Mouse (Mus musculus) G1E-ER4 (cell line): ENCODE results near the gene Nck2. TPM values are rescaled to one million over a fixed set of nuclear protein-coding genes. Genes with fewer than 3 reads are reported as not detected.

Experiments used
- GATA1 ChIP-seq: IDR thresholded peaks from one replicate; pipeline ENCODE4 v1.8.0; 2012; ENCODE audit warnings: low read length, inconsistent platforms
- polyA plus RNA-seq: library from polyadenylated mRNA; stranded (reverse); fragments of >175 nt; gene quantifications from 2 replicates; pipeline ENCODE4 v1.2.3, GENCODE M21; 2012

The Nck2 gene
- polyA plus RNA-seq, 1 experiment = 55.2 TPM

DNA sequence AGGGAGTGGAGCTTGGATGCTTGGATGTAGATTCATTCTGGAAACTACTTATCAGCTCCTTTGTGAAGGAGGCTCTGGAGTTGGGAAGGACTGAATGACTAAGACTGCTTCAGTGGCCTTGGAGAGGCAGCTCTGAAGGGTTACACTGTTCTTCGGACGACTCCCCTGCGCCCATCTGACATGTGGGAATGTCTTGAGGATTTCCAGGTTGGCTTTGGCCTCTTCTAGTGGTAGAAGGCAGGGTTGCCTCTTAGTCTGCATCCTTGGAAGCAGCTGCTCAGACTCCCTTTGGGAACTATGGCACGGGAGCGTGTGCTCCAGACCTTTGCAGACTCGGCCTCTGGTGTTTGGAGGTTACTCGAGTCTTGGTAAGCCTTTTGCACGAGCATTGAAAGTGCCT is 10.4 kb downstream of the Nck2 start:
- no peak for TF ChIP-seq GATA1

DNA sequence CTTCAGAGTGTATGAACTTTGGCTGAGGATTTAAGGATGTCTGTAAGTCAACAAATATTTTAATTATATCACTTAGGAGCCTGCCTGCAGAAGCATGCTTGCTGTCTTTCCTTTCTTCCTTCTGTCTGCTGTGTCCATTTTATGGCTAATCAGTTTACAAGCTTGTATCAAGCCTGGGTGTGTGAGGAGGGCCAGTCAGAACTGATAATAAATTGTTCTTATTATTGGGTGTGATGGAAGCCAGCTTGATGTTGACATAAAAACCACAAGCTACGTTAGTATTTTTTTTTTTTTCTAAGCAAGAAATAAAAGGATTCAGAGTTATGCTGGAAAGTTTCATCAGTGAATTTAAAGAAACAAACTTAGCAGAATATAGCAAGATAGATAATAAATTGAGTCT is 10.8 kb downstream of the Nck2 start:
- no peak for TF ChIP-seq GATA1

DNA sequence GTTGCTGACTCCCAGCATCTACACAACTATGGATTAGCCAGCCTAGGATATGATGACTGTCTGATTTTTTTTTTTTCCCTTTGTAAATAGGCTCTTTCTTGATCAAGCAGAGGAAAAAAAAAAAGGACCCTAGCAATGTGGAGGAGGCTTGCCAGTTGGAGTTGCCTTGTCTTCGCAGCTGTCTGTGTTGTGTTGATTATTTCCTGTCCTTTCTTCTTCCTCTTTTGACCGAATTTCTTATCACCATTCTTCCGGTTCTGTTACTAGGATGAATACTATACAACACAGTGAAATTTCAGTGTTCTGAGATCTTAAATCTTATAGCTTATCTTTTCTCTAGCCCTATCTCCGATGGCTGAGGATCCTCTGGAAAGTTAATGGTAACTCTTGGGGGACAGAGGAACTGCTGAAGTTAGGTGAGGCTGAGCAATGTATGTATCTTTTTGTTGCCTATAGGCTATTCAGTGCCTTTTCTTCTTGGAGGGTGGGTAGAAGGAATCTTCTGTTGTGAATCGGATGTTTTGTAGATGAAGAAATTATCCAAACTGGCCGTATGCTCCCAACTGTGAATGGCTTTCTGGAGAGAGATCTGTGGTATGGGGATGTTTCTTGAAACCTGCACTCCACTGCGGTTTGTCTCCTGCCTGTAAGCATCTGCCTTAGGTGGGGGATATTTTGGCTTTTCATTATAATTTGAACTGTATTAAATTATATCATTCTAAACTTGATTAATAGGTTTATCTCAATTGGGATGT is 12.8 kb downstream of the Nck2 start:
- TF ChIP-seq GATA1 = peak; percentile 70

DNA sequence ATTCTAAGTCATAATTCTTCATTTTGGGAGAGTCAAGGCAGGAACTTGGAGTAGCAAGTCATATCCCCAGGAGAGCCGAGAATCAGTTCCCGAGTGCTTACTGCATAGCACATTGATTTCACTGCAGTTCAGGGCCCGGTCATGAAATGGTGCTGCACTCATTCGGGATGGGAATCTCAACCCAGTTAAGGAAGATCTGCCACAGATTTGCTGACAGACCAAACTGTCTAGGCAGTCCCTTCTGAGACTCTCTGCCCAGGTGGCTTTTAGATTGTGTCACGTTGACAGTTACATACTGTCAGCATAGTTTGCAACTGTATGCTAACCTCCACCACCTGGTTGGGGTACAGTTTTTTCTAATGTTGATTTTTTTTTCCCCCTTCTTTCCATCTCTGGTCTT is 16.1 kb downstream of the Nck2 start:
- no peak for TF ChIP-seq GATA1

DNA sequence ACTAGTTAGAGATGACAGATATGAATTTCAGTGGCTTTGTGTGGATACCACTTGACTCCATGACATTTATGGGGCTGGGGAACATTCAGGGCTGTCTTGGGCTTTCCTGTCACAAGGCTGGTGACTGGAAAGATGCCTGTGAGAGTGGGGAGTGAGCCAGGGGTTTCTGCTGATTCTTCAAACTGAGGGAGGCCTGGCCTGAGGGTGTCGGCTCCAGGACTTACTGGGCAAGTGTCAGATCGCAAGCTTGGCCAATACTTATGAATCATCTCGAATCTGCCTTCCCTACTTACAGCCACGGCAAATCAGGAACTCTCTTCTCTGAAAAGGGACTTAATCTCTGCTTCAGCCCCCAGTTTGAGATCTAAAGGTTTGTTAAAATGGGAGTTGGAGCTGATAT is 18.3 kb downstream of the Nck2 start:
- no peak for TF ChIP-seq GATA1

DNA sequence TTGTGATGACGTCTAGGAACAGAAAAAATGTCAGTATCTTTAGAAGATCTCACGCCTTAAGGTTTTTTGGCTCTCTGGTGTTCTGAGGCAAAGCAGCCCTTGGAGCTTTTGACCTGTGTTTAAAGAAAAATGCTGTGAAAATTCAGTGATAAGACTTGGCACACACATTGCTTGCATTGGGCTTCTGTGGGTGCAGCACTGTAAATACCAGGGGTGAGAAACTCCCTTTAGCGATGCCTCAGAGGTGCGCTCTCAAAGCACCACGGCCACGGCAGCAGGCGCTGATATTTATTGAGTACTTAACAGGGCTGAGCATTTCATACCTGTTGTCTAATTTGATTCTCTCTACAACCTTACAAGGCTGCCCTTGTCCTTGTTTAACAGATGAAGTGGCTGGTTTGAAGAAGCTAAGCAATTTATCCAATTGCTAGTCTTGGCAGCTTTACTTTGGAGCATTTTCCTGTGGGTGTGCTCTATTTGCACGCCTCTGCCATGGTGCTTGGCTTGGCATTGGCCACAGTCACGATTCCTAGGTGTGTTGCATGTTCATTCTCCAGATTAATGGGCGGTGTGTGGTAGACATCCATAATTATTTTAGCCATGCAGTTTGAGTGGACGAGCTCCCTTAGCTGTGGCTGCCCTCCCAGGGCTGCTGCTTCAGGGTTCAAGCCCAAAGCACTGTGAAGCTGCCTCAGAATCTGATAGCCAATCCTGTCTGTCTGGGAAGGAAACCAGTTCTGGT is 19.7 kb downstream of the Nck2 start:
- no peak for TF ChIP-seq GATA1

DNA sequence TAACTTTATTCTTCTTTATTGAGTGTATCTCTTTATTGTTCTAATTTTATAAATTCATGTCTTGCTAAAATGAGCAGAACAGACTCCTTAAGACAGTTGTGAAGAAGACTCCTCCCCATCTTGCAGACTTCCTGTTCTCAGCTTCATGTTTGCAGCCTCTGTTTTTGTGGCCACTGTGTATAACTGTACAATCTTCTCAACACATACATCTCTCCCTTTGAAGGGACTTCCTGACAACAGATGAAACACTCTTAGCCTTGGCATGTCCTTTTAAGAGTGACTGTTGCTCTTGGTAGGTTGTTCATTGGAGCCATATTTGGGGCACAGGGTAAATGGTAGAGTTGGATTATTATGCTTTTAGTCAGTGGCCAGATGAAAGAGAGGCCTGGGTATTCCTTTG is 20.6 kb downstream of the Nck2 start:
- TF ChIP-seq GATA1 = no peak

DNA sequence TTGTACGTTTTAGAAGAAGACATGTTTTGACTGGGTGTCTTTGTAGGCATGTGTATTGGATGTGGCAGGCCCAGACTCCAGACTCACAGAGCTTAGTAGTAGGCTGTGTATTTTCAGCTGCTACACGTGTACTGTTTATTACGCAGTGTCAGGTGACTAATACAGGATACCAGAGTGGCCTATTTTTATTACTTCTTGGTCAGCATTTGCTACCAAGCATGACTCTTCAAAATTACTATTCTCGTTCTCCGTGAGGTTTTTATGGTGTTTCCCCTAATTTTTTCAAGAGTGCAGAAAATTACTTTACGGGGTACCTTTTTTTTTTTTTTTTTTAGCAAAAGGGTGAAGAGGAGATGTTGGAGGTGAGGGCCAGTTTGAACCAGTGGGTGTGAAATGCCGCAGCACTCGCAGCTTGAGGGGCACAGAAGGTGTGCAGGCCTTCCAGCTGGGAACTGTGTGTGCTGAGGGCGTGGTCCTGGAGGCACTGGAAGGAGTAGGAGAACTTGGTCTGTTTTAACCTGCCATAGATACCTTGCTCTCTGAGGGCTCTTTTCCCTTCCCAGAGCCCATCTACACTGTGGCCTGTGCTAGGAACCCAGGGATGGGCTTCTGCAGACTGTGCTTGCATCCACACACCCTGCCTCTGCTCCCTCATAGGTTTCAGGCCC is 21.7 kb downstream of the Nck2 start:
- TF ChIP-seq GATA1 = no peak

DNA sequence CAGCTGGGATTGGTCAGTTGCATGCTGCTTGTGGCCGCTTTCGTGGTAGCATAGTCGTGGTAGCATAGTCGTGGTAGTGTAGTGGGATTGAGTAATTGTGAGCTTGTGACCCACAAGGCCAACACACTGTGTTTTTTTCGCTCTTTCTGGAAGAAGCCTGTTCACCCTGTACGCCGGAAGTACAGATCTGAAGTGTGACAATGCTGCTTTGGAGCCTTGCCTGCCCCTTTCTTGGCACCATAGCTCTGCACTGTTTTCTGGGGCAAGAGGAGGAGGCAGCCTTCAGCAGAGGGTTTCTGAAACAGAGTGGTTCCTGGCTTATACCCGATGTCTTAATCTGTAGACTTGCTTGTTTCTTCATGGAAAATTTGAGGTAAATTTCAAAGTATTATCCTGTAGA is 23.3 kb downstream of the Nck2 start:
- no peak for TF ChIP-seq GATA1

DNA sequence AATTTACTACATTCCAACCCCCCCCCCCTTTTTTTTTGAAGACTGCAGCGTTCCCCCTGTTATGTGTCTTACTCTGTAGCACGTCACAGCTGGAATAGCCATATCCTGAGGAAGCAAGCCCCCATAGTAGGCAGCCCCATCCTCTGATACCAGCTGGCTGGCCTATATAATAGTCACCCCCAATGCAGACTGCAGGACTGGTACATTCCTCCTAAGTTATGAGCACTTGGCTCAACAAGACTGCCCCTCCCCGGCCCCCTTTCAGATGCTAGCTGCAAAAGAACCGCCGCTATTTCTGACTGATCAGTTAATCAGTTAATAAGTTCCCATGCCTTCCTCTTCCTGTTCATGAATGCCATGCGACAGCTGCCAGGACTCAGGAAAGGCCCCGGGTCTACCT is 23.8 kb downstream of the Nck2 start:
- no peak for TF ChIP-seq GATA1

DNA sequence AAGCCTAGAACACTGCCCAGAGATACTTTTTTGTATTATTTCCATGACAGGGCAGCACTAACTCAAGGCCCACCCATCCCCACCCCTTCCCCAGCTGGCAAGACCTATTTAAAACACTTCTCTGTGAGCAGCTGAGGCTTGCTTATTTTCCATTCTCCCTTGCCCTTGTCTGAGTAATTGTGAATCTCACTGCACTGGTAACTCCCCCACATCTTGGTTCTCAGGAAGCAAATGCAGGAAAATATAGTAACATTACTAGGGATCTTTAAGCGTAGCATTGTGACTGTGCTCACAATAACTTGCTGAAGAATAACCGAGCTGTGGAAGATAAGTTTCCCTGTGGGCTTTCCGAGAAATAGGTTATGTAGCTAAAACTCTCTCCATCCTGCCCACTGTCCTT is 24.6 kb downstream of the Nck2 start:
- no peak for TF ChIP-seq GATA1

DNA sequence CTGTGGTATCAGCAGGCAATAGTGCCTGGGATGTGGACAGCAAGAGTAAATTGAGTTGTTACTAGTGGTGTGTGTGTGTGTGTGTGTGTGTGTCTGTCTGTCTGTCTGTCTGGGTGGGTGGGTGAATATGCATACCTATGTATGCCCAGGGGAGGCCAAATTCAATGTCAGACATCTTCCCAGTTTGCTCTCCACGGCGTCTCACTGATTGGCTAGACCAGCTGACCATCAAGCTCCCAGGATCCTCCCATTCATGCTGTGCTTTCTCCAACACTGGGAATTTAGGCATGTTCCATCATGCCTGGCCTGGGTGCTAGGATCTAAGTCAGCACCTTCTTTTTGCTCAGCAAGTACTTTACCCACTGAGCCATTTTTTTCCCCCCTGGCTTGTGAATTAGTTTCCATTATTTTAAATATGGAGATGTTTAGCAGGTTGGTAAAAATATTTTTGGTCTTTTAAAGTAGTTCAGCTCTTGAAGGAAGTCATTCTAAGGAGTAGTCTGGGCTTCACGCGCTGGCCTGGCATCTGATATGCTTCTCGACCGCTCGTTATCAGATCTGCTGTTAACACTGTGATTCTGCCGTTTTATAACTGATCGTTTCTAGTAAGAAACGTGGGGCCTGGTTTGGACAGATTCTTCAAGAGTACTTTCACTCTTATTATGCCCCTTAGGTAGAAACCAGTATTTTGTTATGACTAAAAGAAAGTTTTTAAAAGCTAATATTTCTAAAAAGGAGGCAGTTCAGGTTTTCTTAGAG is 26.2 kb downstream of the Nck2 start:
- TF ChIP-seq GATA1 = peak; percentile 87

DNA sequence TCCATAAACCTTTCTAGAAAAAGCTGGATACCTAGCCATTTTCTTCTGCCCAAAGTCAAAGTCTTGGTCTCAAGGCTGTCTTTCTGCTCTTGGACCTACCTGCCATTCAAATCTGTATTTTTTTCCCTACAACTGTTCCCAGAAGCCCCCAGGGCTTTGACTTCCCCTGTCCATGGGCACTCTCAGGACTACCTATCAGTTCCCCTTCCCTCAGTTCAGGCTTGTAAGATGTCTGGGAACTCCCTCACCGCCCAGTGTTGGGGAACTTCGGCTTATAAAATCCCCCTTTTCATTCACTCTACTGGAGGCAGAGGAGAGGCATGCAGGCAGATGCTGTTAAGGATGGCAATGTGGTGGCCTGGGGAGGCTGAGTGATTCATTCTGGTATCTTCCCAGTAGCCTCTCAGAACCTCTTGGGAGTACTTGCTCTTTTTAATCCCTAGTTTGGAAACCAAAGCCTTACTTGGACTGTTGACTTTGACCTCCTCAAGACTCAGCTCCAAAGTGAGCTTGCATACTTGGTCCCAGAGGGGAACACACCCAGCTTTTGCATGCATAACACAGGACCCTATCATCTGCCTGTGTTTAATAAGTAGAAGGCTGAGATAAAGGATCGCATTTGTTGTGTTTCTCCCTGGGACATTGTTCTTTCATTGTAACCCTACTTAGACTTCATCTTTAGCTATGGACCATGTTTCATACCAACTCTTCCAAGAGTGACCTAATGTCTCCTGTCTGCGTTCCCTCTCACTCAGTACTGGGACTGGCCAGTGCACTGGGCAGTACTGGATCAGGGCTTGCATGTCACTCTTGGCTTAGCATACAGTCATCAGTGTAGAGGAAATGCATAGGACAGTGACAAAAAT is 27.0 kb downstream of the Nck2 start:
- no peak for TF ChIP-seq GATA1

DNA sequence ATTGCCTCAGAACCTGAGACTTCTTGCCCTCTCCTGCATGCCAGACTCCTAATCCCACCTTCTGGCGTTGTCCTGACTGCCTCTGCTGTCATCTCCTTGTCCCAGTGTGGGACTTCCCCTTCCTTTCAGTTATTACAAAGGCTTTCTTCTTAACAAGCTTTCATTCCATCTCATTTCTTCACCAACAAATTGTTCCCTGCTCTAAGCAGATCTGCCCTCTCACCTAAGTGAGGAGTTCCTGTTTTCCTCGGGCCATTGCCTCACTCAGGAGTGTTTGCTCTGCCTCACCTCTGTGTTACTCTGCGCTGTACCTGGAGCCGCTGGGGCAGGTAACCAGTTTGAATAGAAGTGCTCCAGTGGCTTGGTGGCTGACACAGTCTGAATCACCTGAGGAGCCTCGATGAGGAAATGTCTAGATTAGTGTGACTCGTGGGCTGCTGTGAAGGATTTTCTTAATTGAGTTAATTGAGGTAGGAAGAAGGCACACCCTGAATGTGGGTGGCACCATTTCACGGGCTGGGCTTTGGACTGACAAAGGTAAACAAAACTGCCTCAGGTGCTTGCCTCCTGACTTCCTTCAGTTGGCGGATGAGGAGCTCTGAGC is 27.8 kb downstream of the Nck2 start:
- TF ChIP-seq GATA1 = no peak
